Mouse (Mus musculus): ENCODE results near the gene Tekt1.
A peak's percentile ranks its signal among the peaks of the same experiment; 100 is the strongest.

Tekt1 gene

GRCm38 (mm10) chr11:72362347-72362741 lies at the start of gene Tekt1:
Gene Tekt1 (minus strand): TSS chr11:72362442.
- DNase-seq: no peak

GRCm38 (mm10) chr11:72411945-72412344 lies 49.7 kb upstream of the Tekt1 start:
- no peak for DNase-seq

GRCm38 (mm10) chr11:72411093-72411921 lies 49.1 kb upstream of the Tekt1 start, which contains the start of gene Smtnl2:
Gene Smtnl2 (minus strand): TSS chr11:72411713.
- DNase-seq: peak; percentile 37 to 56

GRCm38 (mm10) chr11:72410521-72411092 lies 48.4 kb upstream of the Tekt1 start:
- no peak for DNase-seq

- DNase-seq: no peak
Measured at GRCm38 (mm10) chr11:72409649-72410385, 47.6 kb upstream of the Tekt1 start.

- DNase-seq: no peak
Measured at GRCm38 (mm10) chr11:72408451-72409170, 46.4 kb upstream of the Tekt1 start.

GRCm38 (mm10) chr11:72407574-72407973 lies 45.3 kb upstream of the Tekt1 start:
- no peak for DNase-seq

GRCm38 (mm10) chr11:72407081-72407480 lies 44.8 kb upstream of the Tekt1 start:
- DNase-seq: no peak

GRCm38 (mm10) chr11:72406079-72406675 lies 43.9 kb upstream of the Tekt1 start:
- DNase-seq: no peak

- no peak for DNase-seq
Measured at GRCm38 (mm10) chr11:72405532-72405931, 43.3 kb upstream of the Tekt1 start.

GRCm38 (mm10) chr11:72402969-72403368 lies 40.7 kb upstream of the Tekt1 start:
- DNase-seq: no peak

- no peak for DNase-seq
Measured at GRCm38 (mm10) chr11:72402017-72402416, 39.8 kb upstream of the Tekt1 start.

GRCm38 (mm10) chr11:72401068-72401467 lies 38.8 kb upstream of the Tekt1 start:
- DNase-seq: no peak

- DNase-seq: no peak
Measured at GRCm38 (mm10) chr11:72397811-72398525, 35.7 kb upstream of the Tekt1 start.

- DNase-seq: peak in 1 of 2 experiments; percentile 14
Measured at GRCm38 (mm10) chr11:72397072-72397471, 34.8 kb upstream of the Tekt1 start.

GRCm38 (mm10) chr11:72396621-72397020 lies 34.4 kb upstream of the Tekt1 start:
- DNase-seq: no peak

- DNase-seq: no peak
Measured at GRCm38 (mm10) chr11:72395652-72396051, 33.4 kb upstream of the Tekt1 start.

GRCm38 (mm10) chr11:72394694-72395093 lies 32.5 kb upstream of the Tekt1 start:
- DNase-seq: no peak

GRCm38 (mm10) chr11:72393669-72394068 lies 31.4 kb upstream of the Tekt1 start:
- no peak for DNase-seq

- DNase-seq: no peak
Measured at GRCm38 (mm10) chr11:72393243-72393642, 31.0 kb upstream of the Tekt1 start.

- no peak for DNase-seq
Measured at GRCm38 (mm10) chr11:72391181-72391580, 28.9 kb upstream of the Tekt1 start.
